Mouse (Mus musculus) cerebellum, adult 9-10 months (tissue): ENCODE measurements around the gene Atrnl1.

ENCODE experiments used
- DNase-seq: peaks from one replicate; pipeline ENCODE4 v3.0.0; 2022

Atrnl1 gene

GRCm38 (mm10) chr19:58125010-58125409 lies 514.2 kb downstream of the Atrnl1 start:
- no peak for DNase-seq

GRCm38 (mm10) chr19:58131896-58132295 lies 521.1 kb downstream of the Atrnl1 start:
- no peak for DNase-seq

GRCm38 (mm10) chr19:58140191-58140784 lies 529.5 kb downstream of the Atrnl1 start:
- no peak for DNase-seq

GRCm38 (mm10) chr19:58143853-58144454 lies 533.1 kb downstream of the Atrnl1 start:
- DNase-seq = no peak

- no peak for DNase-seq
Measured at GRCm38 (mm10) chr19:58145521-58145920, 534.7 kb downstream of the Atrnl1 start.

- DNase-seq = no peak
Measured at GRCm38 (mm10) chr19:58151257-58151656, 540.4 kb downstream of the Atrnl1 start.

GRCm38 (mm10) chr19:58161569-58161968 lies 550.7 kb downstream of the Atrnl1 start:
- no peak for DNase-seq

GRCm38 (mm10) chr19:58164896-58165634 lies 554.2 kb downstream of the Atrnl1 start:
- no peak for DNase-seq

GRCm38 (mm10) chr19:58165635-58166015 lies 554.8 kb downstream of the Atrnl1 start:
- DNase-seq = no peak

GRCm38 (mm10) chr19:58166147-58166546 lies 555.3 kb downstream of the Atrnl1 start:
- no peak for DNase-seq

GRCm38 (mm10) chr19:58178410-58178809 lies 567.6 kb downstream of the Atrnl1 start:
- DNase-seq = no peak

- no peak for DNase-seq
Measured at GRCm38 (mm10) chr19:58180773-58181172, 569.9 kb downstream of the Atrnl1 start.
